Mouse (Mus musculus): ENCODE data around the gene Anp32e. TPM values are rescaled to one million over a fixed set of nuclear protein-coding genes. Genes with fewer than 3 reads are reported as not detected.
A peak's percentile ranks its signal among the peaks of the same experiment; 100 is the strongest.
"Not testable (repeated sequence)": the region's sequence is repeated elsewhere in the genome, so short reads cannot be mapped to it uniquely, and the experiment has no call there.

Gene Anp32e
- polyA plus RNA-seq, 2 experiments from 2014 or later, result 162 to 218 TPM

DNA sequence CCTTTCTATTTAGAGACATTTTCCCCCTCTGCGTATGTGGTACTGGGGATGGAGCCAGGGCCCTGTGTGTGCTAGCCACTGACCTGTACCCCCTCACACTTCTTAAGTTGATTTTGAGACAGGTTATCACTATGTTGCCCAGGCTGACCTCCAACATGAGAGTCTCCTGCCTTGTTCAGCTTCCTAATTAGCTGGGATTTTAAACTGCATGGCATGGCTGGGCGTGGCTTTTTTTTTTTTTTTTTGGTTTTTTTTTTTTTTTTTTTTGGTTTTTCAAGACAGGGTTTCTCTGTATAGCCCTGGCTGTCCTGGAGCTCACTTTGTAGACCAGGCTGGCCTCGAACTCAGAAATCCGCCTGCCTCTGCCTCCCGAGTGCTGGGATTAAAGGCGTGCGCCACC, 48.5 kb downstream of the Anp32e start:
- not testable (repeated sequence) for ATAC-seq

GRCm38 (mm10) chr3:95978265-95978664, 49.2 kb downstream of the Anp32e start:
- ATAC-seq, result no peak

DNA sequence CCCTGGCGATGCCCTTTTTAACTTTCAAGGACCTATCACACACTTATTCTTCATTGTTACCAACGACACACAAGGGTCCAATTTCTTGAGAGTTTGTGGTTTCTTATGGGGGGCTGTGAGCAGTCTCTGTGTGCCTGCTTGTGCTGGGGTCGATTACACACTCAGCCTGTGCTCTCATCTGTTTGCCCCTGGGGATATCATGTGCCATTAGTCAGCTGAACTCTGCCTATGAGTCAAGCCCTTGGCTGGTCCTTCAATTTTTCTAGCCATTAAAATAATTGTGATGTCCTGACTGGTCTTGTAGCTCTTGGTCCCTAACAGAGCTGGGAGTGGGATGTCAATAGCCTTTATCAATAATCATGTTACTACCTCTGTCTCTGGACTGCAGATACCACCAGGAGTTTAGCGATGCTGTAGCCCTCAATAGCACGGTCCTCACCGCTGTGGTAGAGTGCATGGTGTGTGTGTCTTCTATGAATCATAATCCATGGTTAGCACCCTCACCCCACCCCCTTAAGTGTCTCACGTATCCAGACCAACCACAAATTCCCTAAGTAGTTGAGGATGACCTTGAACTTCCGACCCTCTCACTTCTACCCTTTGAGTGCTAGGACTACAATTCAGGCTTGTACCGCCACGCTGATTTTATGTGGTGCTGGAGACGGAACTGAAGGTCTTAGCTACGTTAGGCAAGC, 51.4 kb downstream of the Anp32e start:
- ATAC-seq, result no peak

- no peak for ATAC-seq
Observed at GRCm38 (mm10) chr3:95982129-95982528, 53.1 kb downstream of the Anp32e start.

DNA sequence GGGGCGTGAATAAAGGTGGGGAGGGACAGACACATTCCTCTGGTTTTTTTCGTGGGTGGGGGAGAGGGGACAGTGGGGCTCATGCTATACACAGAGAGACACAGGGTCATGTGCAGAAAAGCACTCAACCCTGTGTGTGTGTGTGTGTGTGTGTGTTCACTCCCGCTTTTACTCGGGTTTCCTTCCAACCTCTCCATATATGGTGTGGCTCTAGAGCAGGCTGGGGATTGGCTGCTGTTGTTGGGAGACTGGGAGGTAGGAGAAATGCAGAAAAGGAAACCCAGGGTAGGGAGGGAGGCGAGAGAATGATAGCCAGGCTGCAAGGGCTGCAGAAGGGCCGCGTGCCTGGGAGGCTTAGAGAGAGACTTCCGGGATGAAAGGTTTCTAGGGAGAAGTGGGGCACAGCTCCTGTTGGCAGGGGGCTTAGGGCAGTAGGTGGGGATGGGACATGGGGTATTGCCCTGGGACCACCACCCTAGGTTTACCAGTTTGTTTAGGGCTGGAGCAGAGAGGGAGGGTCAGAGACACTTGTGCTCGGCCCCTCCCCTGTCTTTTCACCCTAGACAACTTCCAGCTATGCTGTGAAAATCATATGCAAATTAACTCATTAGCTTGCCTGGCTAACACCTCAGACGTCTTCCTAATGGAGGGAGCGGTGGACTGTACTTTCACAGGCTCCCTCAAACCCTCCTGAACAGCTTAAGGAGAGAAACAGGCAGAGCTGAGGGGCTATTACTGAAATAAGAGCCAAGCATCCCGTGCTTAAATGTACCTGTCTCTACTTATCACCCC, 56.4 kb downstream of the Anp32e start:
- no peak for ATAC-seq

- ATAC-seq, result peak; percentile 72
Observed at GRCm38 (mm10) chr3:95986001-95986622, 57.1 kb downstream of the Anp32e start.

- peak; percentile 50 for ATAC-seq
Observed at GRCm38 (mm10) chr3:95986984-95987383, 57.9 kb downstream of the Anp32e start.

- ATAC-seq, result no peak
Observed at GRCm38 (mm10) chr3:95987386-95988110, 58.5 kb downstream of the Anp32e start.

GRCm38 (mm10) chr3:95988138-95988537, 59.1 kb downstream of the Anp32e start:
- no peak for ATAC-seq

DNA sequence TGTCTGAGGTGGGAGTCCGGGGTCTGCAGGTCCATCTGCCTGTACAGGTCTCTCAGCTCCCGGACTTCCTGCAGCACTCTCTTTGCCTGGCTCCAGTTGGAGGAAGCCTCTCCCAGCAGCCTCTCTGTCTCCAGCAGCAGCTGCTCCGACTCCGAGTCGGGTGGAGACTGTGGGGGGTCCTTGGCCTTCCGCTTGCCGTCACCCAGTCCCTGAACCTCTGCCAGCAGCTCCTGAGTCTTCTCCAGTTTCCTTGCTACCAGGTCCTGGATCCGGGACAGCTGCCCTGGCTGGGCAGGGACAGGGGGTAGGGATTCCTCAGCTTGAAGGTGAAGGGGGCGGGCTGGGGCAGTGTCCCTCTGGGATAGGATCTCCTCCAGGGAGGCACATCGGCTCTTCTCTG, 59.9 kb downstream of the Anp32e start:
- ATAC-seq, result no peak

DNA sequence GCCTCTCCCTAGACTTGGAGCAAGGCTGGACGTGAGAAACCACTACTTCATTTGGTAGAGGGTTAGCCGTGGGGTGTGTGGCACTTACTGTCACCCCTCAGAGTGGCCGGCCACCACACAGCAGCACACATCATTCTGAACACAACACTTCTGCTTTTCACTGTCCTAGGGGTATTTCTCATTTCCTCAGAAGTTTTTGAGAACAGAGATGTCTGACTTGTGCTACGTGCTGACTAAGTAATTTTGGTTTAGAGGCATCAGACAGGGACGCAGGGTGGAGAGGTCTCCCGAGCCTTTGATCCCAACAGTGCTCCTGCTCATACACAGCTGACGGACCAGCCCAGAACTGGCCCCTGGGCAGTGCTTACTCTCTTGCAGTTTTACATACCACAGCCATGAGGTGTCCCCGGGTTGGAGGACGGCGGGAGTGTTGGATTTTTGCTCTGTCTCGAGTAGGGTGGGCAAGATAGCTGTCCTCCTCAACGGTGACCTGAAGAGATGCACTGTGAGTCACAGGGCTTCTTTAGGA, 61.4 kb downstream of the Anp32e start:
- no peak for ATAC-seq

DNA sequence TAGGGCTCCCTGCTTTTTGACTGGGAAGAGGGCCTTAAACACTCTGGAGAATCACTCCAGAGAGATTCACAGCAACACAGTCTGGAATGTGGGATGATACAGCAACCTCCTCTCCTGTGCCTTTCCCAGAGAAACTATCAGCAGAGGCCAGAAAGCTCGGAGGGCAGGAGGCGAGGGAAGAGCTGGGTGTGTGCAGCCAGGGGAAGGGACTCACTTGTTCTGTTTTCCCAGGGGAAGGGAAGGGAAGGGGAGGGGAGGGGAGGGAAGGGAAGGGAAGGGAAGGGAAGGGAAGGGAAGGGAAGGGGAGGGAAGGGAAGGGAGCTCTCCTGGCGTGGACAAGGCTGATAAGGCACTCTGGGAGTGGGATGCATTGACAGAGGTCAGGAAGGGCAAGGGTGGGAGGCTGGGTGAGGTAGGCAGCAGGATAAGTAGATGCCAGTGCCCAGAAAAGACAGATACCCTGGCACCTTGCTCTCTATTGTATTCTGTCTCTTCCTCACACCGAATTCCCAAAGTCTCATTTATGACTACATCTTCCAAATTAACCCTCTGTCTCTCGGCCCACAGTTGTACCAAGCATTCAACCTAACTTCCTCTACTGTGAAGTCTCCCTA, 64.1 kb downstream of the Anp32e start:
- no peak for ATAC-seq

DNA sequence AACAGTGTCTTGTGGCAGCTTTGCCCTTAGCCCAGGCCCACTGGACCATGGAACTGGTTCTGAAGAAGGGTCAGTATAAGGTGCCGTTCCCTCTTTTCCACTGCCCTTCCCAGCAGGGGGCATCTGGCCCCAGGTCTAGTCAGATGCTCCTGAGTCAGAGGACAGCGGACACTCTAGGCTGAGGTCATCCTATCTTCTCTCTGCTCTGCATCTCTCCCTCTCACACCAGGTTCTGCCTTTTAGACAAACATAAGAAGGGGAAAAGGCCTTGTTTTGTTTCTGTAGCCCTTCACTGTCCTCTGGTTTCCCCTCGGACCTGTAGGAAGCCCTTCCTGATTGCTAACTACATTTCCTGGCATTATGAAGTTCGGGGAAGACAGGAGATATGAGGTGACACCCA, 64.8 kb downstream of the Anp32e start:
- no peak for ATAC-seq

- no peak for ATAC-seq
Observed at GRCm38 (mm10) chr3:95994381-95994846, 65.4 kb downstream of the Anp32e start.

GRCm38 (mm10) chr3:95994975-95995801, 66.1 kb downstream of the Anp32e start:
- no peak for ATAC-seq

DNA sequence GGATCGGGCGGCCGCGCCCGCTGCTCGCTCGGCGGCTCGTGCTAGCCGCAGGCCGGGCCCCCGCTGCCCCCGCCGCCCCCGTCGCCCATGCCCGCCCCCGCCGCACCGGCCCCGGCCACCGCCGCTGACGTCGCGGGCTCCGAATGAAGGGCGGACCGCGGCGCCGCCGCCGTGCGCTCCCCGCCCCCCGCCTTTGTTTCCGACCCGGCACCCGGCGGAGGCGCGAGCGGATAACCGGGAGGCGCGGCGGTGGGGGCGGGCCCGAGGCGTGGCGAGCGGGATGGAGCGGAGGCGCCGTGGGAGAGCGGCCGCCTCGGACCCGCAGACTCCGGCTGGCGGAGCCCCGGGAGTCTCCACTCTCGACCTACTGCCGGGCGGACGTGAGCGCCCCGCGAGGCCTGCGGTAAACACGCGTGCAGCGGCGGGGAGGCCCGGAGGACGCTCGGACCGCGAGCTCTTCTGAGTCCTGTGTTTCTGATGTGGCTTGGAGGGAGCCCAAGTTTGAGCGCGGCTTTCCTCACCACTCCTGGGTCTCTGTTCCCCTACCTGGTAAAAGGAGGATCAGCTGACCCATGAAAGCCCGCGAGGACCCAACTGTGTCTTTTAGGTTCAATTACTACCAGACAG, 66.9 kb downstream of the Anp32e start, which contains the start of gene Plekho1:
Gene Plekho1 (minus strand): TSS at position 200 of the 627 bp plus-strand sequence.
- ATAC-seq, result peak; percentile 40

DNA sequence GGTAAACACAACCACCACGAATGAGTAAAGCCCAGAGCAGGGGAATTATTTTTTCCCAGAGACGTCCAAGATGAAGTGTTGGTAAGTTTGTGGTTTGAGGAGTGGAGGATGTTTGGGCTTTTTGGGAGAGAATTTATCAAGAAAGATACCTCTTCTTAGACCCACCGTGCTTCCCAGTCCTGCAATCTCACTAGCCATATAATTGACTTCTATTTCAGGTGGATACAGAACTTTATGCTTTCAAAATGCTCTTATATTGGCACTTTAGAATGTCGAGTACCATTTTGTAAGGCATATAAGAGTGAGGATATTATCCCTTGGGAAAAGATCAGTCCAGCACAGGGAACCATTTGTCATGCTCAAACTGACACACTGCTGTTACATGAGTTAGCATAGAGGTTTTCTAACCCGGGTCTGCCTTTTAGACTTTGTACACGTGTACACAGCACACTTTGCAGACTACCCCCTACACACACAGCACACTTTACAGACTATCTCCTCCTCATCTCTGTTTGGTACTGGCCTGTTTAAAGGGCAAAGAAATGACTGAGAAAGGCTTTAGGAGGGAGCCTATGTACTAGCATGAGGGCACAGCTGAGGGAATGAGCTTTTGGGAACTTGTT, 67.5 kb downstream of the Anp32e start:
- ATAC-seq, result no peak
